Mouse (Mus musculus) layer of hippocampus, adult 9-11 months (tissue): Measurements from ENCODE around the gene Atpif1.
"Not testable (repeated sequence)": the region's sequence is repeated elsewhere in the genome, so short reads cannot be mapped to it uniquely, and the experiment has no call there.

Source experiments
- DNase-seq: peaks from one replicate; pipeline ENCODE4 v3.0.0; 2022

Atpif1 gene

GRCm38 (mm10) chr4:132532981-132533916, at the start of gene Atpif1:
TSS of gene Atpif1 (minus strand) at chr4:132533659.
- peak; percentile 92 for DNase-seq

- no peak for DNase-seq
Observed at GRCm38 (mm10) chr4:132574809-132575347, 41.4 kb upstream of the Atpif1 start.

- DNase-seq = no peak
Observed at GRCm38 (mm10) chr4:132573327-132573726, 39.9 kb upstream of the Atpif1 start.

- DNase-seq = no peak
Observed at GRCm38 (mm10) chr4:132571190-132571589, 37.7 kb upstream of the Atpif1 start.

GRCm38 (mm10) chr4:132569115-132569514, 35.7 kb upstream of the Atpif1 start:
- no peak for DNase-seq

- DNase-seq = no peak
Observed at GRCm38 (mm10) chr4:132567361-132567779, 33.9 kb upstream of the Atpif1 start.

- peak; percentile 26 for DNase-seq
Observed at GRCm38 (mm10) chr4:132565089-132565747, 31.8 kb upstream of the Atpif1 start.

- DNase-seq = peak; percentile 77
Observed at GRCm38 (mm10) chr4:132563965-132564364, 30.5 kb upstream of the Atpif1 start, which contains the start of gene Ptafr. TSS of gene Ptafr (plus strand) at chr4:132564067.

- no peak for DNase-seq
Observed at GRCm38 (mm10) chr4:132563261-132563660, 29.8 kb upstream of the Atpif1 start.

- DNase-seq = not testable (repeated sequence)
Observed at GRCm38 (mm10) chr4:132555550-132555949, 22.1 kb upstream of the Atpif1 start.

- no peak for DNase-seq
Observed at GRCm38 (mm10) chr4:132554653-132555052, 21.2 kb upstream of the Atpif1 start.

- no peak for DNase-seq
Observed at GRCm38 (mm10) chr4:132554221-132554620, 20.8 kb upstream of the Atpif1 start.

GRCm38 (mm10) chr4:132545851-132546250, 12.4 kb upstream of the Atpif1 start:
- peak; percentile 73 for DNase-seq

- DNase-seq = peak; percentile 48
Observed at GRCm38 (mm10) chr4:132542724-132543123, 9.3 kb upstream of the Atpif1 start.

GRCm38 (mm10) chr4:132541413-132541812, 8.0 kb upstream of the Atpif1 start:
- no peak for DNase-seq

GRCm38 (mm10) chr4:132539481-132539880, 6.0 kb upstream of the Atpif1 start:
- DNase-seq = no peak

GRCm38 (mm10) chr4:132535406-132536121, 2.1 kb upstream of the Atpif1 start, which contains the start of gene Dnajc8:
TSS of gene Dnajc8 (plus strand) at chr4:132535550.
- peak; percentile 92 for DNase-seq

GRCm38 (mm10) chr4:132532496-132532895, 963 bp downstream of the Atpif1 start:
- no peak for DNase-seq

GRCm38 (mm10) chr4:132530033-132530804, 3.2 kb downstream of the Atpif1 start:
- no peak for DNase-seq

GRCm38 (mm10) chr4:132529344-132529743, 4.1 kb downstream of the Atpif1 start:
- DNase-seq = no peak

- DNase-seq = no peak
Observed at GRCm38 (mm10) chr4:132527917-132528522, 5.4 kb downstream of the Atpif1 start.
